8 mouse cellular contexts compared by ENCODE assay signal in genomic region chr3:108085281-108085720, GRCm38 (mm10). TPM values are rescaled to one million over a fixed set of nuclear protein-coding genes. Genes with fewer than 3 reads are reported as not detected.
A peak's percentile ranks its signal among the peaks of the same experiment; 100 is the strongest.
DNase-seq lines count a peak whose midpoint lies in the region; ATAC-seq lines count a peak whose summit lies in the region.

No protein-coding gene starts in this region.

- H3K9me3 ChIP-seq in megakaryocyte, embryonic 14.5 days = no peaks in the 10 kb centered on the region

- H3K36me3 ChIP-seq in megakaryocyte, embryonic 14.5 days (replicated peaks; ENCODE audit: low read length) = peaks cover 30% of the 10 kb centered on the region

- peak overlapping the region; percentile 98 for H3K4me3 ChIP-seq in megakaryocyte, embryonic 14.5 days (replicated peaks)

- H3K4me1 ChIP-seq in megakaryocyte, embryonic 14.5 days = peaks cover 89% of the 10 kb centered on the region

- peak; percentile 94 to 95 for DNase-seq in adrenal gland, adult 18-20 months (ENCODE audit: low spot score in 2 of 2)
- DNase-seq in embryo, embryonic 10.5 days (ENCODE audit: low spot score) = peak; percentile 94
- DNase-seq in gastrocnemius, postnatal 14 days = peak; percentile 97
- peak; percentile 65 to 89 for DNase-seq in left cerebral cortex, adult 9 months (ENCODE audit: low spot score in 2 of 2)
- DNase-seq in right cerebral cortex, postnatal 10 days (ENCODE audit: low spot score in 2 of 2) = peak; percentile 95 to 96
- DNase-seq in urinary bladder, postnatal 14 days (ENCODE audit: low spot score) = peak; percentile 96

- H3K27me3 ChIP-seq in megakaryocyte, embryonic 14.5 days (replicated peaks) = no peaks in the 10 kb centered on the region

- intact Hi-C loops in gastrocnemius, postnatal 14 days (cut with DNase I; ENCODE audit: low total_unique reads) = no loop called here

- ATAC-seq in inflammation-experienced regulatory T-cells, adult 6 months = peak; percentile 96

RNA-seq across cellular contexts. Expression of gene Ampd2, which starts 1.1 kb away (rescaled TPM):
- total RNA-seq in adrenal gland, adult 18-20 months (2021) = 100 to 1,000 TPM; 130 to 192 TPM
- 1 to 10 TPM; 4.8 to 7.2 TPM for total RNA-seq in gastrocnemius, postnatal 14 days (2021)
- 10 to 100 TPM; 15.6 to 26.4 (median 18.1) TPM for polyA plus RNA-seq in inflammation-experienced regulatory T-cells, adult 6 months (2017; shearing (Covaris generic))
- 101 and 286 TPM in 2 replicates for polyA plus RNA-seq in megakaryocyte, embryonic 14.5 days (2012; ENCODE audit: insufficient read depth, low replicate concordance)

RNA-seq across cellular contexts. Expression of gene Gnat2, which starts 7.3 kb away (rescaled TPM):
- 10 to 100 TPM; 11.0 to 18.6 TPM for total RNA-seq in adrenal gland, adult 18-20 months (2021)
- under 1 TPM in 1 of 2 experiments, not detected in 1; 0.23 TPM for total RNA-seq in gastrocnemius, postnatal 14 days (2021)
- polyA plus RNA-seq in inflammation-experienced regulatory T-cells, adult 6 months (2017; shearing (Covaris generic)) = not detected
- not detected in 2 replicates for polyA plus RNA-seq in megakaryocyte, embryonic 14.5 days (2012; ENCODE audit: insufficient read depth, low replicate concordance)

RNA-seq across cellular contexts. Expression of gene Gstm4, which starts 40.6 kb away (rescaled TPM):
- total RNA-seq in adrenal gland, adult 18-20 months (2021) = 10 to 100 TPM; 19.6 to 20.3 TPM
- total RNA-seq in gastrocnemius, postnatal 14 days (2021) = 10 to 100 TPM; 11.4 to 12.0 TPM
- 1 to 10 TPM; 3.1 to 5.5 (median 5.0) TPM for polyA plus RNA-seq in inflammation-experienced regulatory T-cells, adult 6 months (2017; shearing (Covaris generic))
- 1.4 TPM in 1 of 2 replicates, not detected in the other for polyA plus RNA-seq in megakaryocyte, embryonic 14.5 days (2012; ENCODE audit: insufficient read depth, low replicate concordance)

Comparison
In these comparisons a context has a peak if more than half of its experiments do, and no peak if none do; other contexts are left out.
1. Peak in every context shown above with its lines: DNase-seq, ATAC-seq and H3K4me3 ChIP-seq.
2. RNA of gene Ampd2, which starts 1.1 kb away (total RNA-seq): 130 to 192 TPM in adrenal gland, adult 18-20 months; 4.8 to 7.2 TPM in gastrocnemius, postnatal 14 days; every median in the first group is over 10 times any median in the second.
3. RNA of gene Gnat2, which starts 7.3 kb away (total RNA-seq): 11.0 to 18.6 TPM in adrenal gland, adult 18-20 months; 0.23 TPM in gastrocnemius, postnatal 14 days; every median in the first group is over 4 times any median in the second.